Mouse (Mus musculus): ENCODE measurements at regions not wholly inside any gene's neighbourhood (a gene's known extent, or its start where the extent isn't known, plus 50 kb on each side); places are given as distances from the start of the nearest gene placed in this dataset.

DNA sequence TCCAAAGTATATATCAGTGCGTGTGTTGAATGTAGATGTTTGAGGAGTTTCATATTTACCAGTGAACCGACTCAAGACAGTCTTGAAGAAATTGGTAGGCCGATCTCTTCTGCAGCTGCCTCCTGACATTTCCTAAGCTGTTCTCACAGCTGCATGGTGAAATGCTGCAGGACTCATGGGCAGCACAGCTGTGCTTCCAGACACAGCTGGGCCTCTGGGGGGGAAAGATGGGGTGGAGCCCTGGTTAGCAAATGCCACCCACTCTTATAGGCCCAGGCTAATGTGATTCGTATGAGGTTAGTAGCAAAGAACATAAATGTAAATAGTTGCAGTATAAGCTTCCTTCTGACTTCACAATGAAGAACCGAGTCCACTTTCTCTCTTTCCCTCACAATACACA lies 139.8 kb upstream of the Erbb4 start:
- TF ChIP-seq CTCF (IDR thresholded peaks at IDR 0.05; ENCODE audit: low read depth, low read length) (no peak), POLR2A (IDR thresholded peaks at IDR 0.05; ENCODE audit: borderline replicate concordance, low read depth, low read length) (no peak)
